In genomic region chrX:78583202-78584004, GRCm38 (mm10) we compare ENCODE assay signal across 8 mouse cellular contexts. TPM values are rescaled to one million over a fixed set of nuclear protein-coding genes. Genes with fewer than 3 reads are reported as not detected.
DNase-seq lines count a peak whose midpoint lies in the region; ATAC-seq and TF ChIP-seq lines count a peak whose summit lies in the region.

Gene Prrg1 (minus strand): TSS chrX:78583896.

- no peaks in the 10 kb centered on the region for H3K9me3 ChIP-seq in erythroblast, embryonic 14.5 days (ENCODE audit: control insufficient read depth, low read length)
- H3K9me3 ChIP-seq in heart, embryonic 12.5 days (replicated peaks) = no peaks in the 10 kb centered on the region
- H3K9me3 ChIP-seq in kidney, postnatal 0 days (replicated peaks; ENCODE audit: low read length) = no peaks in the 10 kb centered on the region
- no peaks in the 10 kb centered on the region for H3K9me3 ChIP-seq in liver, embryonic 13.5 days (replicated peaks)
- H3K9me3 ChIP-seq in neural tube, embryonic 12.5 days = no peaks in the 10 kb centered on the region
- no peaks in the 10 kb centered on the region for H3K9me3 ChIP-seq in stomach, postnatal 0 days (ENCODE audit: control insufficient read depth, low read length)

- peak; percentile 87 for ATAC-seq in heart, embryonic 12.5 days (ENCODE audit: insufficient number of reproducible peaks, low FRiP score)
- ATAC-seq in kidney, postnatal 0 days (replicated peaks; ENCODE audit: low FRiP score, low read depth) = peak; percentile 97
- ATAC-seq in liver, embryonic 13.5 days (ENCODE audit: low read depth) = peak; percentile 94
- peak; percentile 98 for ATAC-seq in neural tube, embryonic 12.5 days (ENCODE audit: low FRiP score, low read depth)
- ATAC-seq in stomach, postnatal 0 days (ENCODE audit: low FRiP score, low TSS enrichment) = peak; percentile 93

- DNase-seq in 3T3-L1 (ENCODE audit: low read depth, low spot score) = peak; percentile 87
- peak; percentile 26 to 49 for DNase-seq in adrenal gland, postnatal 4 days (ENCODE audit: low spot score in 2 of 2)
- peak; percentile 85 for DNase-seq in kidney, postnatal 0 days (ENCODE audit: low spot score)
- peak; percentile 54 for DNase-seq in liver, embryonic 13.5 days
- peak; percentile 74 for DNase-seq in stomach, postnatal 0 days (ENCODE audit: low spot score)

- H3K4me3 ChIP-seq in erythroblast, embryonic 14.5 days (replicated peaks) = peak within 1 kb of the TSS; percentile 69
- peak within 1 kb of the TSS; percentile 65 for H3K4me3 ChIP-seq in heart, embryonic 12.5 days
- peak within 1 kb of the TSS; percentile 45 for H3K4me3 ChIP-seq in kidney, postnatal 0 days (replicated peaks; ENCODE audit: low read depth, low read length)
- peak within 1 kb of the TSS; percentile 63 for H3K4me3 ChIP-seq in liver, embryonic 13.5 days (replicated peaks)
- H3K4me3 ChIP-seq in neural tube, embryonic 12.5 days = peak within 1 kb of the TSS; percentile 48
- H3K4me3 ChIP-seq in stomach, postnatal 0 days (ENCODE audit: low read depth, low read length) = peak within 1 kb of the TSS; percentile 51

- no peak for TF ChIP-seq EP300 in stomach, postnatal 0 days (optimal IDR thresholded peaks at IDR 0.05)

- H3K27me3 ChIP-seq in erythroblast, embryonic 14.5 days (ENCODE audit: control insufficient read depth) = no peaks in the 10 kb centered on the region; the same call in 1 of the 2 replicates
- H3K27me3 ChIP-seq in heart, embryonic 12.5 days (replicated peaks) = no peaks in the 10 kb centered on the region
- H3K27me3 ChIP-seq in kidney, postnatal 0 days (ENCODE audit: insufficient read depth, low read length) = no peaks in the 10 kb centered on the region
- H3K27me3 ChIP-seq in liver, embryonic 13.5 days = no peaks in the 10 kb centered on the region
- H3K27me3 ChIP-seq in neural tube, embryonic 12.5 days (replicated peaks) = no peaks in the 10 kb centered on the region
- H3K27me3 ChIP-seq in stomach, postnatal 0 days (ENCODE audit: control insufficient read depth, insufficient read depth, low read length) = no peaks in the 10 kb centered on the region

- 13% methylated on average over 36 of the region's 36 CpGs for WGBS in heart, embryonic 12.5 days
- WGBS in kidney, postnatal 0 days = 22% methylated on average over 36 of the region's 36 CpGs
- 9% methylated on average over 33 of the region's 36 CpGs for WGBS in liver, embryonic 13.5 days (ENCODE audit: insufficient replicate concordance)
- 14% methylated on average over 36 of the region's 36 CpGs for WGBS in neural tube, embryonic 12.5 days
- 11% methylated on average over 36 of the region's 36 CpGs for WGBS in stomach, postnatal 0 days

- no peaks in the 10 kb centered on the region for H3K36me3 ChIP-seq in erythroblast, embryonic 14.5 days (ENCODE audit: control insufficient read depth)
- no peaks in the 10 kb centered on the region for H3K36me3 ChIP-seq in heart, embryonic 12.5 days
- H3K36me3 ChIP-seq in kidney, postnatal 0 days (ENCODE audit: insufficient read depth, low read length) = no peaks in the 10 kb centered on the region
- H3K36me3 ChIP-seq in liver, embryonic 13.5 days = no peaks in the 10 kb centered on the region
- H3K36me3 ChIP-seq in neural tube, embryonic 12.5 days = no peaks in the 10 kb centered on the region
- no peaks in the 10 kb centered on the region for H3K36me3 ChIP-seq in stomach, postnatal 0 days (ENCODE audit: control insufficient read depth, insufficient read depth, low read length)

- peaks cover 6% of the 10 kb centered on the region for H3K4me1 ChIP-seq in erythroblast, embryonic 14.5 days (ENCODE audit: control insufficient read depth)
- H3K4me1 ChIP-seq in heart, embryonic 12.5 days (replicated peaks) = no peaks in the 10 kb centered on the region
- H3K4me1 ChIP-seq in kidney, postnatal 0 days (replicated peaks; ENCODE audit: insufficient read depth, low read length) = no peaks in the 10 kb centered on the region
- 0 out of 2 replicates have a peak, but pooled peaks cover 2% of the 10 kb centered on the region for H3K4me1 ChIP-seq in liver, embryonic 13.5 days (replicated peaks)
- no peaks in the 10 kb centered on the region for H3K4me1 ChIP-seq in neural tube, embryonic 12.5 days
- no peaks in the 10 kb centered on the region for H3K4me1 ChIP-seq in stomach, postnatal 0 days (replicated peaks; ENCODE audit: control insufficient read depth, insufficient read depth)

- no peak for TF ChIP-seq CTCF in kidney, postnatal 0 days (IDR thresholded peaks at IDR 0.05; ENCODE audit: low read depth)
- no peak for TF ChIP-seq CTCF in stomach, postnatal 0 days (IDR thresholded peaks at IDR 0.05; ENCODE audit: low read depth)

- H3K27ac ChIP-seq in heart, embryonic 12.5 days (ENCODE audit: poor library complexity, severe bottlenecking) = peak within 1 kb of the TSS; percentile 87
- peak within 1 kb of the TSS; percentile 82 for H3K27ac ChIP-seq in kidney, postnatal 0 days
- peak within 1 kb of the TSS; percentile 70 for H3K27ac ChIP-seq in liver, embryonic 13.5 days
- peak within 1 kb of the TSS; percentile 46; the same call in 1 of the 2 replicates for H3K27ac ChIP-seq in neural tube, embryonic 12.5 days
- peak within 1 kb of the TSS; percentile 85 for H3K27ac ChIP-seq in stomach, postnatal 0 days (replicated peaks)

- H3K4me2 ChIP-seq in heart, embryonic 12.5 days = peak within 1 kb of the TSS; percentile 59
- H3K4me2 ChIP-seq in kidney, postnatal 0 days (ENCODE audit: low read length) = peak within 1 kb of the TSS; percentile 55
- peak within 1 kb of the TSS; percentile 64 for H3K4me2 ChIP-seq in liver, embryonic 13.5 days
- H3K4me2 ChIP-seq in neural tube, embryonic 12.5 days (replicated peaks) = peak within 1 kb of the TSS; percentile 56
- H3K4me2 ChIP-seq in stomach, postnatal 0 days (replicated peaks; ENCODE audit: low read depth) = peak within 1 kb of the TSS; percentile 54

- H3K9ac ChIP-seq in heart, embryonic 12.5 days = peak within 1 kb of the TSS; percentile 64
- peak within 1 kb of the TSS; percentile 42 for H3K9ac ChIP-seq in kidney, postnatal 0 days (ENCODE audit: low read depth, low read length)
- H3K9ac ChIP-seq in liver, embryonic 13.5 days = peak within 1 kb of the TSS; percentile 69
- H3K9ac ChIP-seq in neural tube, embryonic 12.5 days = peak within 1 kb of the TSS; percentile 53
- H3K9ac ChIP-seq in stomach, postnatal 0 days (ENCODE audit: low read length) = peak within 1 kb of the TSS; percentile 59

RNA-seq across cellular contexts. Expression of gene Prrg1, which starts in this region (rescaled TPM):
- 1 to 10 TPM; 7.4 to 9.3 TPM for total RNA-seq in adrenal gland, postnatal 4 days (2021)
- not detected in 2 replicates for polyA plus RNA-seq in erythroblast, embryonic 14.5 days (2012)
- 6.3 and 6.9 TPM in 2 replicates for polyA plus RNA-seq in heart, embryonic 12.5 days (2016; fragmentation: Nextera tagmentation; extraction: Ambion mirVana)
- polyA plus RNA-seq in kidney, postnatal 0 days (2015; fragmentation: Nextera tagmentation; extraction: Ambion mirVana) = 7.7 and 7.8 TPM in 2 replicates
- polyA plus RNA-seq in liver, embryonic 13.5 days (2015; fragmentation: Nextera tagmentation; extraction: Ambion mirVana) = 2.1 and 2.8 TPM in 2 replicates
- 4.7 and 5.8 TPM in 2 replicates for polyA plus RNA-seq in neural tube, embryonic 12.5 days (2016; fragmentation: Nextera tagmentation; extraction: Ambion mirVana)
- 3.0 and 3.5 TPM in 2 replicates for polyA plus RNA-seq in stomach, postnatal 0 days (2015; fragmentation: Nextera tagmentation; extraction: Ambion mirVana)

Comparison
In these comparisons a context has a peak if more than half of its experiments do, and no peak if none do; other contexts are left out.
1. Peak in every context shown above with its lines: DNase-seq, ATAC-seq, H3K4me3 ChIP-seq and H3K27ac ChIP-seq.